Mouse (Mus musculus) lung, postnatal 0 days (tissue): ENCODE measurements around the gene Trp53bp1. TPM values are rescaled to one million over a fixed set of nuclear protein-coding genes. Genes with fewer than 3 reads are reported as not detected.

Experiments used
- ATAC-seq: fragments of 200-750 bp; cut with Nextera tagmentation; 2 replicates; pipeline ENCODE4 v1.8.0; 2017; ENCODE audit warnings: moderate library complexity
- DNase-seq: peaks from one replicate; pipeline ENCODE4 v3.0.0-alpha.2; 2016; ENCODE audit warnings: low spot score
- H3K27ac ChIP-seq: fragments of 300-500 bp; sonication (generic); 2 replicates; pipeline ENCODE4 v1.5.1; 2014; ENCODE audit warnings: antibody characterized with exemption, mild to moderate bottlenecking, low read length, mixed read lengths
- H3K27me3 ChIP-seq: fragments of 300-500 bp; sonication (generic); replicated peaks from 2 replicates; pipeline ENCODE4 v1.6.1; 2014; ENCODE audit warnings: low read length, mixed read lengths; ENCODE audit not compliant: insufficient read depth
- H3K36me3 ChIP-seq: fragments of 300-500 bp; sonication (generic); 2 replicates; pipeline ENCODE4 v1.6.1; 2014; ENCODE audit warnings: low read length, mixed read lengths; ENCODE audit not compliant: insufficient read depth
- H3K4me1 ChIP-seq: fragments of 300-500 bp; sonication (generic); 2 replicates; pipeline ENCODE4 v1.6.1; 2014; ENCODE audit warnings: antibody characterized with exemption, low read depth, low read length, mixed read lengths; ENCODE audit not compliant: insufficient read depth
- H3K4me2 ChIP-seq: fragments of 300-500 bp; sonication (generic); replicated peaks from 2 replicates; pipeline ENCODE4 v1.6.1; 2014; ENCODE audit warnings: low read depth, mild to moderate bottlenecking, low read length, moderate library complexity, mixed read lengths
- H3K4me3 ChIP-seq: fragments of 300-500 bp; sonication (generic); 2 replicates; pipeline ENCODE4 v1.5.1; 2014; ENCODE audit warnings: low read depth, low read length
- H3K9ac ChIP-seq: fragments of 300-500 bp; sonication (generic); replicated peaks from 2 replicates; pipeline ENCODE4 v1.6.1; 2014; ENCODE audit warnings: low read depth, mild to moderate bottlenecking
- H3K9me3 ChIP-seq: fragments of 300-500 bp; sonication (generic); 2 replicates; pipeline ENCODE4 v1.6.1; 2016; ENCODE audit warnings: low read length, mixed read lengths
- CTCF ChIP-seq: IDR thresholded peaks from 2 replicates; pipeline ENCODE4 v1.5.1; 2016; ENCODE audit warnings: antibody characterized with exemption, mild to moderate bottlenecking
- EP300 ChIP-seq: IDR thresholded peaks from 2 replicates; pipeline ENCODE4 v1.6.1; 2016; ENCODE audit warnings: antibody characterized with exemption, mild to moderate bottlenecking, control low read depth
- WGBS: fragments of 180-500 bp; shearing (Covaris S2); extraction: QIAGEN DNeasy Blood & Tissue Kit; methylation state at CpG from one replicate; pipeline ENCODE4 v1.1.7; 2014; 5-methylcytosine and 5-hydroxymethylcytosine counted together
- polyA plus RNA-seq: library from polyadenylated mRNA; unstranded; fragments of >200 nt; fragmentation: Nextera tagmentation; extraction: Ambion mirVana; gene quantifications from 2 replicates; pipeline ENCODE4 v1.2.1, GENCODE M21; 2015

The Trp53bp1 gene
- polyA plus RNA-seq, 1 experiment from 2014 or later, result 9.8 TPM

- WGBS, result under 1% methylated on average over 37 of the region's 38 CpGs
- TF ChIP-seq EP300 (no peak), CTCF (no peak)
- Histone ChIP-seq H3K9ac (peak within 1 kb of the TSS; percentile 71), H3K27me3 (no peaks in the 10 kb centered on the region), H3K27ac (peak within 1 kb of the TSS; percentile 91), H3K9me3 (no peaks in the 10 kb centered on the region), H3K4me3 (peak within 1 kb of the TSS; percentile 89), H3K4me1 (peaks cover 10% of the 10 kb centered on the region), H3K36me3 (peaks cover 9% of the 10 kb centered on the region; the same call in 1 of the 2 replicates), H3K4me2 (peak within 1 kb of the TSS; percentile 86)
- ATAC-seq (peak; percentile 50), DNase-seq (peak; percentile 70)
Observed at GRCm38 (mm10) chr2:121170481-121170971, 100.7 kb downstream of the Trp53bp1 start, which contains the start of gene Tubgcp4. Gene Tubgcp4 (plus strand): TSS chr2:121170654.

- ATAC-seq, result no peak
- H3K4me1 ChIP-seq, result peaks cover 10% of the 10 kb centered on the region
- peak; percentile 62 for DNase-seq
- WGBS, result 2% methylated on average over 9 of the region's 9 CpGs
- no peaks in the 10 kb centered on the region for H3K27me3 ChIP-seq
- H3K4me3 ChIP-seq, result peak overlapping the region; percentile 89
- TF ChIP-seq EP300, result no peak
- no peak for TF ChIP-seq CTCF
- H3K9me3 ChIP-seq, result no peaks in the 10 kb centered on the region
- peak overlapping the region; percentile 86 for H3K4me2 ChIP-seq
- peak overlapping the region; percentile 71 for H3K9ac ChIP-seq
- peak overlapping the region; percentile 91 for H3K27ac ChIP-seq
- 0 out of 2 replicates have a peak, but pooled peaks cover 6% of the 10 kb centered on the region for H3K36me3 ChIP-seq
Observed at GRCm38 (mm10) chr2:121169902-121170301, 101.3 kb downstream of the Trp53bp1 start.

- H3K27ac ChIP-seq, result no peak overlapping the region
- TF ChIP-seq EP300 (no peak), CTCF (no peak)
- 0 out of 2 replicates have a peak, but pooled peaks cover 6% of the 10 kb centered on the region for H3K36me3 ChIP-seq
- H3K9me3 ChIP-seq, result no peaks in the 10 kb centered on the region
- H3K4me1 ChIP-seq, result peaks cover 10% of the 10 kb centered on the region
- 38% methylated on average over 4 of the region's 4 CpGs for WGBS
- H3K4me3 ChIP-seq, result no peak overlapping the region; the same call in 1 of the 2 replicates
- ATAC-seq (no peak), DNase-seq (no peak)
- peak overlapping the region; percentile 86 for H3K4me2 ChIP-seq
- H3K27me3 ChIP-seq, result no peaks in the 10 kb centered on the region
- peak overlapping the region; percentile 71 for H3K9ac ChIP-seq
Observed at GRCm38 (mm10) chr2:121169173-121169572, 102.0 kb downstream of the Trp53bp1 start.

- H3K4me3 ChIP-seq, result no peak overlapping the region
- WGBS, result 80% methylated on average over 3 of the region's 3 CpGs
- no peak for ATAC-seq
- no peaks in the 10 kb centered on the region for H3K27me3 ChIP-seq
- DNase-seq, result peak; percentile 30
- no peaks in the 10 kb centered on the region for H3K9me3 ChIP-seq
- no peak overlapping the region for H3K4me2 ChIP-seq
- TF ChIP-seq EP300, result no peak
- peak; percentile 51 for TF ChIP-seq CTCF
- H3K4me1 ChIP-seq, result no peaks in the 10 kb centered on the region
- 0 out of 2 replicates have a peak, but pooled peaks cover 5% of the 10 kb centered on the region for H3K36me3 ChIP-seq
- no peak overlapping the region for H3K27ac ChIP-seq
- no peak overlapping the region for H3K9ac ChIP-seq
Observed at GRCm38 (mm10) chr2:121153100-121153499, 118.1 kb downstream of the Trp53bp1 start.

GRCm38 (mm10) chr2:121149679-121150078, 121.5 kb downstream of the Trp53bp1 start:
- Histone ChIP-seq H3K9me3 (no peaks in the 10 kb centered on the region), H3K27ac (no peak overlapping the region), H3K4me2 (no peak overlapping the region), H3K9ac (no peak overlapping the region), H3K36me3 (peaks cover 15% of the 10 kb centered on the region; the same call in 1 of the 2 replicates), H3K4me3 (no peak overlapping the region), H3K27me3 (no peaks in the 10 kb centered on the region), H3K4me1 (no peaks in the 10 kb centered on the region)
- no peak for ATAC-seq
- no peak for DNase-seq
- WGBS, result 74% methylated on average over 5 of the region's 5 CpGs
- no peak for TF ChIP-seq CTCF
- no peak for TF ChIP-seq EP300

Other genes starting within 250 kb of the Trp53bp1 start
- gene Epb42, start 234.3 kb downstream of the Trp53bp1 start, polyA plus RNA-seq, result 1.4 and 2.3 TPM in 2 replicates
- 0.07 TPM in 2 replicates for gene Tgm5, start 185.6 kb downstream of the Trp53bp1 start, polyA plus RNA-seq
- gene Tgm7, start 161.6 kb downstream of the Trp53bp1 start, polyA plus RNA-seq, result not detected in 2 replicates
- gene Adal, start 131.0 kb downstream of the Trp53bp1 start, polyA plus RNA-seq, result 12.7 and 13.5 TPM in 2 replicates
- 19.3 and 21.8 TPM in 2 replicates for gene Lcmt2, start 130.8 kb downstream of the Trp53bp1 start, polyA plus RNA-seq
- 18.6 and 22.0 TPM in 2 replicates for gene Tubgcp4, start 100.8 kb downstream of the Trp53bp1 start, polyA plus RNA-seq
- 7.8 and 8.6 TPM in 2 replicates for gene Zscan29, start 100.3 kb downstream of the Trp53bp1 start, polyA plus RNA-seq
- 1.3 and 1.9 TPM in 2 replicates for gene Map1a, start 18.2 kb upstream of the Trp53bp1 start, polyA plus RNA-seq
- gene Ppip5k1, start 84.0 kb upstream of the Trp53bp1 start, polyA plus RNA-seq, result 9.7 and 11.1 TPM in 2 replicates
- gene Ckmt1, start 86.3 kb upstream of the Trp53bp1 start, polyA plus RNA-seq, result 35.1 and 37.3 TPM in 2 replicates
- not detected in 2 replicates for gene Strc, start 115.8 kb upstream of the Trp53bp1 start, polyA plus RNA-seq
- gene Pdia3, start 142.4 kb upstream of the Trp53bp1 start, polyA plus RNA-seq, result 371 and 415 TPM in 2 replicates
- 1.7 and 1.8 TPM in 2 replicates for gene Catsper2, start 142.4 kb upstream of the Trp53bp1 start, polyA plus RNA-seq
- 2.1 and 2.9 TPM in 2 replicates for gene Ell3, start 172.9 kb upstream of the Trp53bp1 start, polyA plus RNA-seq
- 456 and 470 TPM in 2 replicates for gene Serf2, start 177.8 kb upstream of the Trp53bp1 start, polyA plus RNA-seq
- gene Hypk, start 181.9 kb upstream of the Trp53bp1 start, polyA plus RNA-seq, result 61.7 and 70.9 TPM in 2 replicates
- gene Serinc4, start 185.4 kb upstream of the Trp53bp1 start, polyA plus RNA-seq, result 0.15 and 0.35 TPM in 2 replicates
- 37.7 and 37.8 TPM in 2 replicates for gene Mfap1b, start 202.7 kb upstream of the Trp53bp1 start, polyA plus RNA-seq
- gene Mfap1a, start 235.3 kb upstream of the Trp53bp1 start, polyA plus RNA-seq, result 16.3 and 20.7 TPM in 2 replicates
- 2.6 and 2.9 TPM in 2 replicates for gene Wdr76, start 235.3 kb upstream of the Trp53bp1 start, polyA plus RNA-seq